Mouse (Mus musculus) erythroblast, adult 5-6 weeks (primary cell): ENCODE measurements at regions not wholly inside any gene's neighbourhood (a gene's known extent, or its start where the extent isn't known, plus 50 kb on each side); places are given as distances from the start of the nearest gene placed in this dataset.

ENCODE experiments used
- ATAC-seq: replicated peaks from 2 replicates; pipeline ENCODE4 v1.8.0; 2016; ENCODE audit warnings: moderate number of reproducible peaks, mild to moderate bottlenecking, moderate TSS enrichment, inconsistent platforms; ENCODE audit not compliant: poor library complexity, low FRiP score, severe bottlenecking

- no peak for ATAC-seq
Measured at GRCm38 (mm10) chr3:52496965-52497364, 228.8 kb downstream of the Foxo1 start.

DNA sequence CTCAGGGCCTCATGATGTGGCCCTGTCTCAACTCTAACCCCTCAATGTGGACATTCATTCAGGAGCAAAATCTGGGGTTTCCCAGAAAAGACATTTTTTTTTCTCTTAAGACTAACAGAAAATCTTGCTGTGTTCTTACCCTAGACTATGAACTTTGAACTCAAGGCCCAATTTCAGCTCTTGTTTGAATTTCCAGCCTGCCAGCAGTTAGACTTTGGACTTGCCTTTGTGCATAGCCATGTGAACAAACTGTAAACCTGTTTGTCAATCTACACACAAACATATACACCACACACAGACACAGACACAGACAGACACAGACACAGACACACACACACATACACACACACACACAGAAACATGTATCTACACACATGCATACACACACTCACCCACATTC is 227.3 kb downstream of the Foxo1 start:
- ATAC-seq, result no peak

DNA sequence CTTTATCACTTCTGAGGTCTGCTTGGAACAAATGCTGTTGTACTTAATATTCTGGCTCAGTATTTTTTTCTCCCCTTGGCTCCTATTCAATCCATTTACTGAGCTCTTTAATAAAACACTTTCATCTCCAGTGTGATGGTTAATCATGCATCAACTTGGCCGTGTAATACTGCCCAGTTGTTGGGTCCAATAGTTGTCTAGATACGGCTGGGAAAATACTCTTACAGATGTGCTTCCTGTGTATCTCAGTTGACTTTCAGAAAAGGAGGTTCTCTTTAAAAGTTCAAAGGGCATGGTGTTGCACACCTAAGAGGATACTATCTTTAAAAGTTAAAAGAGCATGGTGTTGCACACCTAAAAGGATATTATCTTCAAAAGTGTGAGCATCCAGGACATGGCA is 226.8 kb downstream of the Foxo1 start:
- no peak for ATAC-seq

GRCm38 (mm10) chr3:52479186-52479585 is 211.1 kb downstream of the Foxo1 start:
- ATAC-seq, result no peak

- ATAC-seq, result no peak
Measured at GRCm38 (mm10) chr3:52469900-52470299, 201.8 kb downstream of the Foxo1 start.

GRCm38 (mm10) chr3:52469397-52469796 is 201.3 kb downstream of the Foxo1 start:
- no peak for ATAC-seq

GRCm38 (mm10) chr3:52468326-52468725 is 200.2 kb downstream of the Foxo1 start:
- ATAC-seq, result no peak

- no peak for ATAC-seq
Measured at GRCm38 (mm10) chr3:52467876-52468275, 199.7 kb downstream of the Foxo1 start.

GRCm38 (mm10) chr3:52466984-52467565 is 198.9 kb downstream of the Foxo1 start:
- no peak for ATAC-seq

DNA sequence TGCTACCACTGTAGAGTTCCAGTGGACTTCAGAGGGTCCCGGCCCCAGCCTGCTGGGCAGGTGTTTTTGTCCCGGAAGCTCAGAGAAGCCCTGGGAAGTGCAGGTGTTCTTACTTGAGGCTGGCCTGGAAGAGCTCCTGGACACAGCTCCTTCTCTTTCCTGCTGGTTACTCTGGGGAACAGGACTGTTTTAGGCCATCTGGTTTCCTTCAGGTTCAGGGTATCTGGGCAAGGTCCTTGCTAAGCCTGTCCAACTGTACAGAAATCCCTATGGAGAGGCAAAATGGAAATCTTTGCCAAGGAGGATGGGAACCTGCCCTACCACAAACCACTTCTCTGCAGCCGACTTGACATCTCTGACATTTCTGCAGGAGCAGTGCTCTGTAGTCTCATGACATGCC is 198.4 kb downstream of the Foxo1 start:
- no peak for ATAC-seq

GRCm38 (mm10) chr3:52463911-52464310 is 195.8 kb downstream of the Foxo1 start:
- ATAC-seq, result no peak

DNA sequence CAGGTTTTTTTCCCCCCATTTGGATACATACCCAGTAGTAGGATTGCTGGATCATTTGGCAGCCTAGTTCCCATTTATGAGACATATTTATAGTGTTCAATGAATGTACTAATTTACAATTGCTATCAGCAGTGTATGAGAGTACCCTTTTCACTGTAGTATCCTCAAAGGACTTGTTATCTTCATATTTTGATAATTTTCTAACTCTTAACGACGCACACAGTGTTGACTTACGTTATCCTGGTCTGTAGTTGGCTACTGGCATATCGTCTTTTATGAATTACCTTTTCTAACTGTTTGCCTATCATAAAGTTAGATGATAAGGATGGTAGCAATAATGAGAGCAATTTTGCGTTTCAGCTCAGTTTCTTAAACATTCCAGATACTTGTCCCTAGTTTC is 186.8 kb downstream of the Foxo1 start:
- ATAC-seq, result no peak

- no peak for ATAC-seq
Measured at GRCm38 (mm10) chr3:52453041-52453440, 184.9 kb downstream of the Foxo1 start.

GRCm38 (mm10) chr3:52452345-52452744 is 184.2 kb downstream of the Foxo1 start:
- ATAC-seq, result no peak

DNA sequence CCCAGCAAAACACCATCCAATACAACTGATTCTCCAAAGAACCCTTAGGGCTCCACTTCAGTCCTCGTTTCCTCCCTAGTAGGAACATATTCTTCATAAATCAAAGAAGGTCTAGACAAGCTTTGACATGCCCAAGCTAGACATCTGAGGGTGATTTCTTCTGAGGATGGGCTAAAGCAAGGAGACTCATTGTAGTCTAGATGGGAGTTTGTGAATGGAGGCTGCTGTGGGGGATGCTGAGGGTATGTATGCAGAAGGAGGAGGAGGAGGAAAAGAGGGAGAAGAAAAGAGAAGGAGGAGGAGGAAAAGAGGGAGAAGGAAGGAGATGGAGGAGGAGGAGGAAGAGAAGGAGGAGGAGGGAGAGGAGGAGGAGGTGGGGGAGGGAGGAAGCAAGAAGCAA is 178.9 kb downstream of the Foxo1 start:
- ATAC-seq, result no peak

DNA sequence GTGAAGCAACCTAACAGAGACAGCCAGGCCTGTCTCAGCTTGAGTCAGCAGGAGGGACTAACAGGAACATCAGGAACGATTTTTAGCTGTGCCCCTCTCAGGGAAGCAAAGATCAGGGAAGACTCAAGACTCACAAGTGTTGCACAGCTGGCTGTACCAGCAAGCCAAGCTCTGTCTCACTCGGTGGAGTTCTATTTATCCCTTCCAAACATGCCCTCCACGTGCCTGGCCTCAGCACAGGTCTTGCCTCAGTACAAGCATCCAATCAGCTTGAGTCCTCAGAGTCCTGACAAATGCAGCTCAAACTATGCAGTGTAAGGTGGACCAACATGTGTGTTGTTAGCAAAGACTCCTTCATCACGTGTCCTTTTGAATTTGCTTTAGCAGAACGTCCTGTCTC is 178.4 kb downstream of the Foxo1 start:
- ATAC-seq, result no peak

GRCm38 (mm10) chr3:52444420-52445119 is 176.4 kb downstream of the Foxo1 start:
- no peak for ATAC-seq

GRCm38 (mm10) chr3:52443856-52444255 is 175.7 kb downstream of the Foxo1 start:
- ATAC-seq, result no peak

DNA sequence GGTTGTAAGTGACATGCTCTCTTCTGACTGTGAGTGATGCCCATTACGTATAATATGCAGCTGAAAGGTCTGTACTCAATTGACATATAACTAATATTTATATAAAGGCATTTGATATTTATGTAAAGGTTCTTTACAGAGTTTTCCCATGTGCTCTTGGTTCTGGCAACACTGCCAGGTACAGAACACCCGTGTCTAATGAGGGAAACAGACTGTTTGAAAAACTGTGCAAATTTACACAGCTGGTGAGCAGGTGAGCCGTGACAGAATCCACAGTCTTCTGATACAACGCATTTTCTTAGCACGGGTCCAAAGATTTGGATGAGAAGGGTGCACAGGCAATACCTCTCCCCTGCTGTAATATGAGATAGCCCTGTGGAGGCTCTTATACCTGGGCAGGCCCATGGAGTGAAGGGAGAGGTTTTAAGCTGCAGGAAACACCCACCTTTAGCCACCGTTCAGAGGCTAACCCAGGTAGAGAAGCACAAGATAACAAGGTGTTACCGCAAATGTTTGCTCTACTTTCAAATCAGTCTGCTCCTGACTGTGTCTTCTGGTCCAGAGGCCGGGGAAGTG is 161.0 kb downstream of the Foxo1 start:
- ATAC-seq, result no peak

GRCm38 (mm10) chr3:52422826-52423225 is 154.7 kb downstream of the Foxo1 start:
- ATAC-seq, result no peak

DNA sequence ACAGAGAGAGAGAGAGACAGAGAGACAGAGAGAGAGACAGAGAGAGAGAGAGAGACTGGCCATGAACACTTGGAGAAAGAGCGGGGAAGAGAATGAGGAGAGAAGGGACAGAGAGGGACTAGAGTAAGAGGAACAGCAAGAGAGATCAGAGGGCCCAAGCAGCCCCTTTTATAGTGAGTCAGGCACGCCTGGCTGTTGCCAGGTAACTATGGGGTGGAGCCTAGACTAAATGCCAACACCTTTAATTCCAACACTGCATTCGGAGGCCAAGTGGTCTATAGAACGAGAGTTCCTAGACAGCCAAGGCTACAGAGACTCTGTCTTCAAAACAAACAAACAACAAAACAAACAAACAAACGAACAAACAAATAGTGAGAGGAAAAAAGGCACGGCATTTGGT is 148.1 kb downstream of the Foxo1 start:
- ATAC-seq, result no peak

DNA sequence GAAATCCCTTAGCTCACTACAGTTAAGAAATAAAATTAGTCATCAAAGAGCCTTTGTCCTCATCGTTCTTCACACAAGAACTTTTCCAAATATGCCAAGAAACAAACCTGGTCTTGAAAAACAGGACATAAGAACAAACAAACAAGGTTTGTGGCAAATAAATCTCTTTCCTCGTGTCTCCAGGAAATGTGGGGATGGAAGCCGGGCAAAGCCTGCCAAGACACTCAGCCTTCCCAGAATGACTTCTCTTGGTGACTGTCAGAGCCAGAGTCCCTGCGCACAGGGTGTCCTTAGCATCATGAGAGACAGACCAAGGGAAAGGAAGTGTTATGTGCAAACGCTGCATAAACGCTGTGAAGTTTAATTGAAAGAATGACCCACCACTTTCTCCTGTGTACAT is 147.2 kb downstream of the Foxo1 start:
- ATAC-seq, result no peak
